Mouse (Mus musculus) monocyte, adult 2 months (primary cell): Measurements from ENCODE around the gene Tmem121.

Source experiments
- DNase-seq, 2 experiments: peaks; one replicate each; pipeline ENCODE4 v3.0.0; 2022; ENCODE audit warnings: low spot score in 2 of 2, low read depth in 1 of 2

Gene Tmem121

DNA sequence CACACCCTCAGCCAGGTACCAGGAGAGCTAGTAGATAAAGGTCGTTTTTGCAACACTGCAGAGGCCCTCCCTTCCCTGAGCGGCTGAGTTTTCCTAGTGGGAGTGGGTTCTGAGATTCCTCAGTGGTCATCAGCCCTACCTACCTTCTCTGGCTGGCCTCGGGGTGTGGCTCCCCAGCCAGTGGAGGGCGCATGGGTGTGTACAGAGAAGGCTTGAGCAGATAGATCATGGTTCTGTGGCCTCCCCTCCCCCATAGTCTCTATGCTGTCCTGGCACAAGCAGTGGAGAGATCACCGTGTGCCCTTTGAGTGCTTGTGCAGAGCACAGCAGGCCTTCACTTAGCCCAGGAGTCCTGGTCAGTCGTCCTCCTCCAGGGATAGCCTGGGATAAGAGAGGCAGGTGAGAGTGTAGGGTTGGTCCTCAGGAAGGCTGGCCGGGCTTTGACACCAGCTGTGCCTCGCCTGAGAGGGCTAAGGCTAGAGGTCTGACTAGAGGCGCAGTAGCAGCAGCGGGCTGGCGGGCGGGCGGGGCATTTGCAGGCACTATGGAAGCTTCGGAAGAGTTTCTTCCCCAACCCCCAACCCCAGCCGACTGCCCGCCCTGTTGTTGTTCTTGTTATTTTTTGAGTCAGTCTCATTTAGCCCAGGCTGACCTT lies 37.2 kb upstream of the Tmem121 start:
- no peak for DNase-seq

DNA sequence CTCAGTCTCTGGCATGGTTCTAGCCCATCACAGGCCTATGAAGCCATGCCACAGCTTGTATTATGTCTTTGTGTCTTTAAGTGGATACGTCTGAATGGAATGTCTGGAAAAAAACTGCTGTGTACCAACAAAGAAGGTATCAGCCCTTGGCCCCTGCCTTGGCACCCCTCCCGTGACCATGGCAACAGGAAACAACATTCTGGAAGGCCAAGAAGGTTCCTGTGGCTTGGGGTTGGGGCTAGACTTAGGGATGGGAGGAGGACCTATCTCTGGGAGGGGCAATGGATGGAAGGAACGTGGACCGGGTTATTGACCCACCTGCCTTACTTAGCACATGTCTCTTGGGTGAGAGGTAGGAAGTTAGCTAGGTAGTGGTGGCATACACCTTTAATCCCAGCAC lies 36.4 kb upstream of the Tmem121 start:
- DNase-seq, result no peak

DNA sequence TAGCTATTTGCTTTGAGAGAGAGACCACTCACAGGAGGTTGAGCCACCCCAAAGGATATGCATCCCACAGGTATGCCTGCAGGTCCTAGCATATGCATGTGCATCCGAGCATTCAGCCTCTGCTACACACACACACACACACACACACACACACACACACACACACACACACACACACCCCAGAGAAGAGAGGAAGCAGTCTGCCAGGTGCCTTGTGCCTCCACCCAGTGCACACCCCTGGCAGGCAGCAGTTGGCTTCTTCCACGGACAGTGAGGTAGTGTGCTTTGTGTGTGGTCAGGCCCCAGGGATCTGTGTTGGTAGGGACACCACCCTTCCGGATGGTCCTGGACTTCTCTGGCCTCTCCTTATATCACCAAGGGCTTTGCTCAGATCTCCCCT lies 35.8 kb upstream of the Tmem121 start:
- DNase-seq, result no peak

DNA sequence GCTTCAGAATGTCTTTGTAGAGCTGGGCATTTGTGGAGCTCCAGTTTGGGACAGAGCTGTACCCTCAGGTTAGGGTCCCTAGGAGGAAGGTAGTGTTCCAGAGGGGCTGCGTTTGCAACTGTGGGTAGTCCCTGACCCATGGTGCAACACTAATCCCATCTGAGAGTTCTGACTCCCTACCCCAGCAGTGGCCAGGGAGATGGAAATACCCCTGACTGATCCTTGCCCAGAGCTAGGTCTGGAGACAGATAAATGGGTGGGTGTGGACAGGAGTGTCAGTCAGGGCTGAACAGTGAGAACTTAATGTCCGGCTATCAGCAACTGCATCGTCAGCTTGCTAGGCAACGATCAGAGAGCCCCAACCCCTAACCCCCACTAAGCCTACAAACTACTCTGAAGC lies 35.1 kb upstream of the Tmem121 start:
- no peak for DNase-seq

DNA sequence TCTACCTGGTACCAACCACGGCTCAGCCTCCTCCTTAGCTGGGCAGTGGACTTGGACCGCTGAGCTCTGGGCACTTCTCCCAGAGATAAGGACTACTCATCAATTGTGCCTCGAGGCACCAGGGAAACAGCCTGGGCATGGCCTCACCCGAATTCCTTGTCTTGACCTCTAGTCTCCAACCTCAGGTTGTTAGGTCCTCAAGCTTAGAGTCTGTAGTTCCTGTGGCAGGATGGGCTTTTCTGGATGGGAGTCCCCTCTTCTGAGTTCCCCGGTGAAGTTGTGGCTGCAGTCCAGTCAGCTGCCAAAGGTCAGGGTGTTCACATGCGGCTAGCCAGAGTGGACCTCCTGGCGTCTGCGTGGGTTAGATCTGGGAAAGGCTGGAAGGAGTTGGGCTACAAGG lies 34.7 kb upstream of the Tmem121 start:
- no peak for DNase-seq

DNA sequence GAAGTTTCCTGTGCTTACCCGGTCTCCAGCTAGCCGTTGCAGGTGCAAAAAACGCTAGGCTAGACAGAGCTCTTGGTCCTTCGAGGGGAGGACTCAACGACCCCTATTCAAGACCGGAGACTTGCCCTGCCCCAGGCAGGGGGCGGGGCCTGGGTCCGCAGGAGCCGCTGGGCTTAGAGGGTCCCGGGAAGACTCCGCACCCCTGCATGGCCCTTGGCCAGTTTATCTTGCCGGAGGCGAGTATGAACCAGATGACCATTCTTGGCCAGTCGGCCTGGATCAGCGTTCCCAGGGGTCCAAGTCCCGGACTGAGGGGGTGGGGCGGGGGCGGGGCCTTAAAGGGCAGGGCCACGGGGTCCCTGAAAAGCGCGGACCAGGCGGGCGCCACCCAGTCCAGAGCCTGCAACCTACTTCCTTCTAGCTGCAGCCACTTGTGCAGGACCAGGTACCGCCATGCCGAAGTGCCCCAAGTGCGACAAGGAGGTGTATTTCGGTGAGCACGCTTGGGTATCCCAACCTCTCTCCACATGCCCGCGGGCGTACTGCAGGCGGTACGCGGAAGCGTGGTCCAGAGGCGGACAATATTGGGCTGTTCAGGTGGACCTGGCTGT lies 34.0 kb upstream of the Tmem121 start:
- peak in 1 of 2 experiments; percentile 50 for DNase-seq

DNA sequence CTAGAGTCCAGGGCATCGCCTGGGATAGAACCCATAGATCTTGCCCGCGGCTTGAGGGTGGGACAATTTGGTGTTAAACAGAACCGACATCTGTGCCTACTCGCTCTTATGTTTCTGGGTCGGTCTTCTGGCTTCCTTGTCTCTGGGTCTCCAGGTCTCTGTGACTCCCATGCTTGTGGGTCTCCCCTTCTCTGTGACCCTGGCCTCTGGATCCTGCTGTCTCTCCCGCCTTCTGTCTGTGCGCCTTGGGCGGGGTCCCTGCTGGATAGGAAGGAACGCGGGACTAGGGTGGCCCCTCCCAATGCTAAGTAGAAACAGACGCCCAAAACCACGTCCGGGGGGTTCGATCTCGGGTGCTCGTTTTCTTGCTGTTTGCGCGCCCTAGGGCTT lies 33.5 kb upstream of the Tmem121 start:
- peak in 1 of 2 experiments; percentile 41 for DNase-seq

DNA sequence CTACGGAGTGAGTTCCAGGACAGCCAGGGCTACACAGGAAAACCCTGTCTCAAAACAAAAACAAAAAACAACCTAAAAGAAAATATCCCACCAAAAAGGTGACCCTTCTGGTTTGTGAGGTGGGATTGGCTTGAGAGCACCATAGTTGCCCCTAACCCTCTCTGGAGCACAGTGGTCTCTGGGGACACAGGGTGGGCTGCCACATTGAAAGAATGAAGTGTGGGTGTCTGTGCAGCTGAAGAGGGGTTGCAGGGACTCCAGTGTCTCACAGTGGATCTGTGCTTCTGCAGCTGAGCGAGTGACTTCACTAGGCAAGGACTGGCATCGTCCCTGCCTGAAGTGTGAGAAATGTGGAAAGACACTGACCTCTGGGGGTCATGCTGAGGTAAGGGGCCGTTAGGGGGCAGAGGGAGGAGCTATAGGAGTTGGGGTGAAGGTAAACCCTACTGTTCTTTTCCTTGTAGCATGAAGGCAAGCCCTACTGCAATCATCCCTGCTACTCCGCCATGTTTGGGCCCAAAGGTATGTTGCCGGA lies 32.7 kb upstream of the Tmem121 start:
- no peak for DNase-seq

DNA sequence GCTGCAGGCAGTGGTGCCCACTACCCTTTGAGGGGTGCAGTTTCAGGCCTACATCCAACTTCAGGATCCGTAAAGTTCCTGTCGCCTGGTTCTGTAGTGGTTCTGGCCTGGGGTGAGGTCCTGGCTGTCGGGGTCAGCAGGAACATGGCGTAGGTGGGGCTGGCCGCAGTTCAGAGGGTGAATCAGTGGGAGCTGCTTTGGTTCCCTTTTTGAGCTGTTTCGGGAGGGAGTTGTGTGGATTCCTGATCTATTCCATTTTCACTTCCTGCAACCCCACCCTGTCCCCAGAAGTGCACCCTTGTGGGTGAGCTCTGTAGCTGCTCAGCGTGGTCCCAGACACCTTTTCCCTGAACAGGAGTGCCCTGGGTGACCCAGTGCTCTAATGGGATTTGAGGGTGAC lies 31.8 kb upstream of the Tmem121 start:
- peak in 1 of 2 experiments; percentile 51 for DNase-seq

DNA sequence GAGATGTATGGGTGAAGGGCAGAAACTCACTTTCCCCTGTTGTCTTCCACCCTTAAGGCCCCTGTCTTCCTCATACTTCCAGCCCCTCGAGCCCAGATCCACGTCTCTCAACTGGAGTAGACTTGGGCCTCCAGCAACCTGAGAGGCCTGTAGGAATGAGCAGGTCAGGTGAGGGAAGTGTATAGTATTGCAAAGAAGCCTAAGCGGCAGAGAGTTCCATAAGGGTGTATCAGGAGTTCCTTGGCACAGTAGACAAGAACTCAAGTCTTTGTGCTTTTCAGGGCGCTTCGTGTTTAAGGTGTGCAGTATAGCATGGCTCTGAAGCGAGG lies 31.0 kb upstream of the Tmem121 start:
- no peak for DNase-seq

DNA sequence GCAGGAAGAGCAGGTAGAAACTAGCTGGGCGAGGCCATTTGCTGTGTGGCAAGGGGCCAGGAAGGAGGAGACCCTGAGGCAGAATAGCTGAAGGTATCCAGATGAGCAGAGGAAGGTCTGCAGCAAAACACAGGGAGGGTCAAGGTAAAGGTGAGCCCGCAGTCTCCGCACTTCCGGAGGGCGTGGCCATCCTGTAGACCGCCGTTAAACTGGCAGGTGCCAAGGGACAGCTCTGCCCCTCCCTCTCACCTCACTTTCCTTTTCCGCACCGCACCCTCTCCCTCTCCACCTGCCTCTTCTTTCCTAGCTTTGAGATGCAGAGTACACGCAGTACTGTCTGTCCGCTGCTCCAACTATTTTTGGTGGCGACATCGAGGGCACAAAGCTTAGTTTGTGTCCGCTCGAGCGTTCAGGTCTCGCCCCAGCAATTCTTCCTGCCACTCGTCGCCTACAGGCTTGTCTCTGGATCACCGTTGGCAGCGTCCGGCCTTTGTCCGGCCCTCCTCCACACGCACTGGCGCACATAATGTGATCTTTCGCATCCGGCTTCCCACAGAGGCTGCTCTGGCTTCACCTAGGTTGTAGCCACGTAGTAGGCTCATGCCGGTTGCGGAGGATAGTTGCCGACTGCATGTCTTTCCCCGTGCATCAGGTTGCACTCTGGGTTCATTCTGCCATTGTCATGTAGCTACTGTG lies 30.5 kb upstream of the Tmem121 start:
- DNase-seq, result peak in 1 of 2 experiments; percentile 52

DNA sequence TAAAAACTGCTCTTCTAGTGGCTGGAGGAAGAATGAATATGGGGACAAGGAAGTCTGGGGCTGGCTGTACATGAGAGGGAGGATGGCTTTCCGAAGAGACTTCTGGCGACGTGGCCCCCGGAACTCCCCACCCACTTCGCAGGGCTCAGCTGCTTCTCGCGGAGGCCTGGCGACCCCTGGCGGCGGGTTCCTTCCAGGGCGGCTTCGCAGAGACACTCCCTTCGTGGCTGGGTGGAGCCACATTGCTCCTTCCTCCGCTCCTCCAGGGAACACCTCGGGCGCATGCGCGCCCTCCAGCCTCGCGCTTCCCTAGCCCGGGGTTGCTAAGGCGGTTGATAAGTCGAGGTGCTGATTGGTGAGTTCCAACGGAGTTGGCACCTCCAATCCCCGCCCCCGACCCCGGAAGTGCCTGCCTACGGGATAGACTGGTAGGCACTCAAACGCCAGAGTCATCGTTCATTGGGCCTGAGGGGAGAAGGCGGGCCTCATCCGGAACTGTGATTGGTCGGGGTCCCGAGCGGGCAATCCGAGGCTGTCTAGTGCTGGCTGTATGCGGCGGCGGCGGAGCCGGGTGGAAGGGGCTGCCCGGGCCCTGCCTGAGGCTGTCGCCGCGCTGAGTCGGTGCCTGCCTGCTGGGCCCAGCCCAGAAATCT lies 29.7 kb upstream of the Tmem121 start, which contains the start of gene Tedc1:
Gene Tedc1 (plus strand): TSS at position 535 of the 653 bp plus-strand sequence.
- peak; percentile 98 to 99 for DNase-seq

DNA sequence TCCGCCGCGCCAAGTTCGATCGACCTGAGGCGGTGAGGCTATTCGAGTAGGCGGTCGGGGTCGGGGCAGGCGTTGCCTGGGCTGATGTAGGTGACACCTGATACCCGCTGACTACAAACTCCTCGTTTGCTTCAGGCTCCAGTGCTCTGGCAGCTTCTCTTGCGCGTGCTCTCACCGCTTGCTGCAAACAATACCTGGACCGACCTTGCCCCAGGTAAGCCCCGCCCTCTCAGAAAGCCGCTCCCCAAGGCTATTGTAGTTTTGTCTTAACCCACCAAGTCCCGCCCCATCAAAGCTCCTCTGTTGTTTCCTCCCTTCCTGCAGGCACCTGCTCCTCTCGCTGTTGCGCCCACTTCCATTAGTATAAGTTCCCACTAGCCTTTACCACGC lies 29.2 kb upstream of the Tmem121 start:
- no peak for DNase-seq

DNA sequence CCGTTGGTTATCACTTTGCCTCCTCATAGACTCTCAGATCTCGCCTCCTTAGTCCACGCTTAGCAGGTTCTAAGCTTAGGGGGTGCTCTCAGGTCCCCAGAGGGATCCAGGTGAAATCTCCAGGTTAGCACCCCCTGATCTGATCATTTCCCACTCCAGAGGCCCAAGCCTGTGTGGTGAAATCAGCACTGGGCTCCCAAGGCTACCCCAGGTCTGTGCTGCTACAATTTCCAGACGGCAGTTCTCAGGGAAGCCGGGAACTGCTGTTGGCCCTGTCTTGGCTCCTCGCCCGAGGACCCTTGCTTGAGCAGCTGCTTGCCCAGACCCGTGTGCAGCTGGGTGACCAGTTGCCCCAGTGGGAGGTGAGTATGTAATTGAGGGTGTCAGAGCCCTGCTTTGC lies 28.7 kb upstream of the Tmem121 start:
- DNase-seq, result no peak

DNA sequence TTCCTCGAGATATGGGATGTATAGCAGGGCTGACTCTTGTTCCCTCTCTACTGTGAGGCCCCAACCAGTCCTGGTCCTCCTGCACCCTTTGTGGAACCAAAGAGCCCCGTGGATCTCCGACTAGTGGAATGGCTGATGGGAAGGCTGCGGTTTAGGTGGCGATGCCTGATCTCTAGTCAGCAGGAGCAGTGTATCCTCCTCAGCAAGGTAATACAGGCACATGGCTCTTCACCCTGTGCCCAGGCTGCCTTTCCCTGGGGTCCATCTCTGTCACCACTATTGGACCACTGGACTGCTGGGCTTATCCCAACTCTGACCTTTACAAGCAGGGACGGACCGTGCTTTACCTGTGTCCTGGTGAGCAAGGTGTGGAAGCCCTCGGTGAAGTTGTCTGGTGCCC lies 28.2 kb upstream of the Tmem121 start:
- no peak for DNase-seq

DNA sequence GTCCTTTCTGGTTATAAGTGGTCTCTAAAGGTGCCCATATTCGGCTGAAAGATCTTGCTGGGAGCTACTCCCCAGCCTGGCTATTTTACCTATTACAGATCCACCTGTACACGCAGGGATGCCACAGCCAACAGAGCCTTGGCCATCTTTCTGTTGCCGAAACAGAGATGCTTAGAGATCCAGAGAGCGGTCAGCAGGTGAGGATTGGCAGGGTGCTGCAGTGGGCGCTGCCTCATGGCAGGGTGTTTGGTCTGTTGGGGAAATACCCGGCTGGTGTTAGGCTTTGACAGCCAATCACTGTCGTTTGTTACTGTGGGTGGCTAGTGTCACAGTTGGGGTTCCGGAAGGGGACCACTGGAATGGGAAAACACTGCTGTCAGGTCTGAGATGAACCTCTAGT lies 27.8 kb upstream of the Tmem121 start:
- DNase-seq, result no peak

DNA sequence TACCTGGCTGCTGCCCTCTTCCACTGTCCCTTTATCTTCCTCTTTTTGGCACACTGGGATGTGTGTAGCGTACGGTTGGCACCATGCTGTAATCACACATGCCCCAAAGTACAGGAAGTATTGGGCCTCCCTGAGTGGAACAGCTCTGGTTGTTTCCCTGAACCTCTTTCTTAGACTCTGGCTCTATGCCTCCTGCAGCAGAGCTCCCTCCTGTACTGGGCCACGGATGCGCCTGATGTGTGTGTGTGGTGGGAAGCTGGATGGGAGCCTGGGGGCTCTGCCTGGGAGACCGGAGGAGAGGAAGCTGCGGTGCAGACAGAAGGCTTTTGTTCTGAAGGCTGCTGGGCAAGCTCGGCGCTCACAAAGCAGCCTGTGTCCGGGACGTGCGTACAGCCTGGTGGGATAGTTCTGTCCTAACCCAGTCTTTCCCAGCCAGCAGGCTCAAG lies 22.1 kb upstream of the Tmem121 start:
- no peak for DNase-seq

DNA sequence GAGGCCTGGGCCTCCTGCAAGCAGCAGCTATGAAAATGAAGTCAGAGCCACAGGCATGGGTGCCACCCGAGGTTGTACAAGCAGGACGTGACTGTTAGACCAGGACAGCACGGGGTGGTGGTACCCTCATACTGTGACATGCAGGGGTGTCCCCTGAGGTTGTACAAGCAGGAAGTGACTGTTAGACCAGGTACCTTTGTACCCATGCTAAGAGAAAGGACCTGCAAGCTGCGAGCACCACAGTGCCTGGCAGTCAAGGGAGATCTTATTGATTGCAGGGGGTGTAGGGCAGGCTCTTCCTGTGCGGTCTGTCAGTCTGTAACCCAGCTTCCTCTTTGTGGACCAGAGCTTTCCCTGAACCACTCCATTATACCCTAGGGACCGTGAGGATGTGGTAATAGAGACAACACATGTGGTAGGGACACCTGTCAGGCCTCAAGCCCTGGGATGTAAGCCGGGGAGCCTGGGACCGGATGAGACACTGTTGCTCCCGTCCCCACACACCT lies 17.6 kb upstream of the Tmem121 start:
- DNase-seq, result no peak

DNA sequence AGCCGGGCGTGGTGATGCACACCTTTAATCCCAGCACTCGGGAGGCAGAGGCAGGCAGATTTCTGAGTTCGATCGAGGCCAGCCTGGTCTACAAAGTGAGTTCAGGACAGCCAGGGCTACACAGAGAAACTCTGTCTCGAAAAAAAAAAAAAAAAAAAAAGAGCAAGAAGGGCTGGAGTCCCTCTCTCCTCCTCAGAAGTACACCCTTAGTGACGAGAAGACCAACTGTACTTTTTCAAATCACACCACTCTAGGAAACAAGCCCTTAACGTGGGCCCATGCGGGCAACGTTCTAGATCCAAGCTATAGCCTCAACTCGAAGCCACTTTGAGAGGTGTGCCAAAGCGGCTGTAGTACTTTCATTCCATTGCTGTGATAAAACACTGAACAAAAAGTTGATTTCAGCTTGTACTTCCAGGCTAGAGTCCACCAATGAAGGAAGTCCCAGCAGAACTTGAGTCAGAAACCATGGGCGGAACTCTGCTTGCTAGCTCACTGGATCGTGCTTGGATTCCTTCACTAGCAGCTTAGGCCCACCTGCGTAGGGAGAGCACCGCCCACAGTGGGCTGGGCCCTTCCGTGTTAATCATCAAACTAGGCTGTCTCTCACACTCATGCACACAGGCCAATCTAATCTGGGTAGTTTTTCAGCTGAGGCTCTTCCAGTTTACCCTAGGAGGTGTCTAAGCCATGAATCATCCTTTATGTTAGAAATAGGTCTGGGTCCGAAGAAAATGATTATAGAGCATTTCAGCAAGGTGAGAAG lies 8.6 kb upstream of the Tmem121 start:
- DNase-seq, result no peak

DNA sequence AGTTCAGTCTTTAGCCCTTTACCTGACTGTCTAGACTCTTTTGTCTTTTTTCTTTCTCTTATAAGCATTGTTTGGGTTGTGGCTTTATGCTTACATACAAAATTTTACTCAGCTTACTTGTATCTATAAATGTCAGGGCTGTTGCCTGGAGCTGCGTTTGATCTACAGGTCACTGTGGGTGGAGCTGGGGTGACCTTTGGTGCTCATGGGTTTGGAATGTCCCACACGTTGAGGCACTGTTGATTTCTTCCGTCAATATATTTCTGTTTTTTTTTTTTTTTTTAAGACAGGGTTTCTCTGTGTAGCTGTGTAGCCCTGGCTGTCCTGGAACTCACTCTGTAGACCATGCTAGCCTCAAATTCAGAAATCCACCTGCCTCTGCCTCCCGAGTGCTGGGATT lies 4.7 kb upstream of the Tmem121 start:
- DNase-seq, result no peak

DNA sequence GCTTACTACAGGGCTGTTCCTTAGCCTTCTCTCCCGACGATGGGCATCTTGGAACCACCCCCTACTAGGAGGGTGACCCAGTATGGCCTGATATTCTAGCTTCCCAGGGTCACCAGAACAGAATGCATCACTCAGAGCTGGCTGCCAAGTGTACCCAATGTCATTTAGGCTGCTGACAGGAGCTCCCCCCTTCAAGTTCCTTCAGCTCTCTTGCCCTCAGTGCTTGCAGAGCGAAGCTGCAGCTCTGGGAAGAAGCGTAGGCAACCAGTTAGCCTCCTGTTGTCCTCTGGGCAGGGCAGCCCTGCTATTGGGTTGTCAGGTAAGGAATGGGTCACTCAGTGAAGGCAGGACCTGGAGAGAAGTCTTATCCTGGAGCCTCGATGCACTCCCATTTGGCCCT lies 785 bp upstream of the Tmem121 start:
- DNase-seq, result no peak
